Mouse (Mus musculus) erythroid progenitor cell, adult 5-6 weeks (primary cell): Measurements from ENCODE around the gene Gm20388. TPM values are rescaled to one million over a fixed set of nuclear protein-coding genes. Genes with fewer than 3 reads are reported as not detected.
A peak's percentile ranks its signal among the peaks of the same experiment; 100 is the strongest.

Experiments
- ATAC-seq: replicated peaks from 2 replicates; pipeline ENCODE4 v1.8.0; 2016; ENCODE audit warnings: moderate number of reproducible peaks, mild to moderate bottlenecking, moderate TSS enrichment, inconsistent platforms; ENCODE audit not compliant: poor library complexity, low FRiP score, severe bottlenecking
- total RNA-seq, 2 experiments: library from RNA; stranded (forward) in 1 of 2; stranded (reverse) in 1 of 2; fragments of 150-400 nt in 1 of 2; fragments of 186-747, 209-891 nt in 1 of 2; gene quantifications; 2 replicates each; pipeline versions ENCODE4 v1.2.3 to v1.2.4; 2015 to 2017; ENCODE audit warnings: low replicate concordance in 2 of 2

Gene Gm20388
- total RNA-seq, 2 experiments from 2014 or later: 4.2 TPM; not detected in 1

DNA sequence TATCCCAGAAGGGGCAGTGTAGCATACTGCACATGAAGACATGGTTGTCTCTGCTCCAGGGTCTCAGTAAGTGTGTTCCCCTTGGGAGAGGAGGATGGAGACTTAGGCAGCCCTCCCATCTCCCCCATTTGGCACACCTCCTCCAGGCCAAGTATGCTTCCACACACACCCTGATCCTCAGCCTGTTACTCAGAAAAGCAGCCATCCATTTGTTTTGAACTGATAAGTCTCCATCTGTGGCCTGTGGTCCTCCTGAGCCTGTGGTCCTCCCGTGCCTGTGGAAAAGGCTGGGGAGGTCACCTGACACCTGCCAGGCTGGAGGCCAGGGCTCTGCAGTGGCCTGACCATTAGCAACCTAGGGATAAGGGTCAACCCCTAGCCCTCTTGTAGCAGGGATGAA is 515.5 kb downstream of the Gm20388 start:
- ATAC-seq: peak; percentile 20; the same call in 1 of the 2 replicates

DNA sequence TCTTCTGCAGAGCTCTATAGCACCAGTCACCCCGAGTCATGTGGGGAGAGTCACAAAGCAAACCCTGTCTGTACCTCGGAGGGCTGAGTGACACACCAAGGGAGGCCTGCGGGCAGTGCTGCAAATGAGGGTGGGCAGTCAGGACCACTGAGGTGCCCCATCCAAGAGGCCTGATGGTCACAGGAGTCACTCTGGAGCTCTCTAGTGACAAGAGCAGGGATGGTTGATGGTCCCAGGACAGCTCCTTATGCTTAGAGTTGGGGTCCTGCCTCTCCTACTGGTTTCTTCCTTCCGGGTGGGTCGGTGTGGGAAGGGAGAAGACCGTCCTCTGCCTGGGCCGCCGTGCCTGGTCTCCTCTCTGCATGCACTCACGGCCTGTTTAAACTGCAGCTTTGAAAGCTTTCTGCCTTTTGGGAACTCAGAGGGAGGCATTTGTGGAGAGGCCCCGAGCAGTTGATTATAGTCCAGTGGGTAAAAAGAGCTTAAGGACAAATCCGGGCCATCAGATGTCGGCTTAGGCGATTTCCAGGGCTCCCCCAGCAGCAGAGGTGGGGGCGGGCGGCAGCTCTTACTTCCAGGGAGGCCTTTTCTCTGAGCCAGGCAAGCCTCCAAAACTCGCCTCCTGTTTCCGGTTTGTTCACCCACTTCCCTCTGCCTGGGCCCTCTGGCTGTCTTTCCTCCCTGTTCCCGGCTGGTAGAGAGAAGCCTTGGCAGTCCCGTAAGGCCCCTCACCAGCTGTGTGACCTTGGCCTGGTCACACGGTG is 516.2 kb downstream of the Gm20388 start:
- no peak for ATAC-seq

DNA sequence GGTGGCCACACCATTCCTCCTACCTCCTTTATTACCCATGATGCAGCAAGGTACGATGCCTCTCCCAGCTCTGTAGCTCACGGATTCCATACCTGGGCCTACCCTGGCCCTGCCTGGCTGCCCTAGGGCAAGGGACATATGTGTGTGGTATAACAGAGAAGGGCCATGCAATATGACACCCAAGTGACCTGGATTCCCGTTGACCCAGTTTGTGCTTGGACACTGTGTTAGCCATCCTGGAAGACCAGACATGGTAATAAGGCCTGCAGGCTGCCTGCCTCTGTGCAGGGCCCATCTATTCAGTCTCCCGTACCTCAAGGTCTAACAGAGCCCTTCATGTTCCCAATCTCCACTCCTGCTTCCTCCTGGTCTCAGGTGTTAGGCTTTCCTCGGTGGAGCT is 517.9 kb downstream of the Gm20388 start:
- ATAC-seq: no peak

DNA sequence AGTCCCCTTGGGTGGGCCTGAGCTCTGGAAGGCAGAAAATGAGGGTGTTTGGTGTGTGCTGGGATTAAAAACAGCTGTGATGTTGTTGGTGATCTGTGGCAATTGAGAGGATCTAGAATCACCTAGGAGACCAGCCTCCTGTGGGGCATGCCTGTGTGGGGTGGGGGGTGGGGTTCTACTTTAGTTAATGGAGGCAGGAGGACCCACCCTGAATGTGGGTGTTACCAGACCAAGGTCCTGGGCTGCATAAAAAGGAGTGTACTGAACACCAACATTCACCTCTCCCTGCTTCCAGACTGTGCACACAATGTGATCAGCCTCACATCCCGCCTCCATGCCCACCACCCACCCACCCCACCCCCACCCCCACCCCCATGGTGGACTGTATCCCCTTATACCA is 518.5 kb downstream of the Gm20388 start:
- no peak for ATAC-seq

DNA sequence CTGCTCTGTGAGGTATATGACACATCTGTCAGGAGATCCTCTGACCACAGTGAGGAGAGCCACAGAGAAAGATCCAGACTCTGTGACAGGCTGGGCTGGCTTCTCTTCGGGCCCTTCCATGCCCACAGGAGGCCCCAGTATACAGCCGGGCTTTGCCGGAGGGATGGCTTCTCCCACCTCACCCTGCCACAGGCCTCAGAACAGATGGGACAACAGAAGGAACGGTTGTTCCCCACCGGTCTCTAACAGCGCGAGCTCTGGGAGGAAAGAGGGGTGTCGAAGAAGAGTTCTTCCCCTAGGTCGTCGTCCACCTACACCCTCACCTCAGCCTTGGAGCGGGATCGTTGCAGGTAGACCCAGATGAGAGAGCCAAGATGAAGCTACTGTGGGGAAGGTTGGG is 520.4 kb downstream of the Gm20388 start:
- ATAC-seq: no peak

DNA sequence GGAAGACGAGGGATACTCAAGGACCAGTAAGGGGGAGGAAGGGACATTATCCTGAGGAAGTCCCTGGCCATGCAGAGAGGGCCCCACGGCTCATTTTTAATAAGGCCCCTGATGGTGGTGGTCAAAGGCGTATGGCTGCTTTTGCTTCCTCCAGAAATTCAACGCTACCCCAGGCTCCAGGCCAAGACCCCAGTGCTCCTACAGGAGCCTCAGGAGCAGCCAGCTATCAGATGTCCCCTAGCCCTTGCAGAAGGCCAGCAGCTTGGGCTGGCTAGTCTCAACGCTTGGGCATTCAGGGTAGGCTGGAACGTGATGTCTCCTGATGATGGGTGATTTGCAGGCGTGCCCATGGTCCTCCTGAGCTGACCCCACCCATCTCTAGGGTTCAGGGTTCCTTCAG is 521.8 kb downstream of the Gm20388 start:
- ATAC-seq: no peak

DNA sequence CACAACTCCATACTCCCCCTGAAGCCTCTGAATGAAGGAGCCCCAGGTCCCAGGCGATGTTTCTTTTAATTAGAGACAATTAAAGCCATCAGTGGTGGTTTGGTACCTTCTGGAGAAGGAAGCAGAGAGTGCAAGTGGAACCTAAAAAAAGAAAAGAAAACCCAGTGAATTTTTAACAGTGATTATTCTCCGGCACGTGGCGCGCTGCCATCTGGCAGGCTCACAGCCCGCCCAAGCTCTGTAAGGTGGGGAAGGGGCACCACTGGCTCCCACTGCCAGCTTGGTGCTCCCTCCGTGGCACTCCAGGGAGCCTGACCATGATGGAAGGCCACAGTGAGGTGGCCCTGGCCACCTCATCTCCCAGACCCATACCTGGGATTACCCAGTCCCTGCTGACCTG is 522.5 kb downstream of the Gm20388 start:
- no peak for ATAC-seq

DNA sequence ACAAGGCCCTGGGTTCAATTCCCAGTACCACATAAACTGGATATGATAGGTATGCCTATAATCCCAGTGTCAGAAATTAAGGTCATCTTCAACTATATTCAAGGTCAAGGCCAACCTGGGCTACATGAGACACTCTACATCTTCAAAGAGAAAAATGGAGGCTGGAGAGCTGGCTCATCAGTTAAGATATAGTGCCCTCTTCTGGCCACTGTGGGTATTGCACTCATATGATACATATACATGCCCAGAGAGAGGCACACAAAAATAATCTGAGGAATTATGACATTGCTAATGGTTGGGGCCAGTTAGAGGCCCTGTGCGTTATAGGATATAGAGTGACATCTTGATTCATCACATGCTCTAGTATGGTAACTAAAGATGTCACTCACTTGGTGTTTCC is 523.1 kb downstream of the Gm20388 start:
- 0 out of 2 replicates have a peak, but pooled peaks have one; percentile 44 for ATAC-seq

DNA sequence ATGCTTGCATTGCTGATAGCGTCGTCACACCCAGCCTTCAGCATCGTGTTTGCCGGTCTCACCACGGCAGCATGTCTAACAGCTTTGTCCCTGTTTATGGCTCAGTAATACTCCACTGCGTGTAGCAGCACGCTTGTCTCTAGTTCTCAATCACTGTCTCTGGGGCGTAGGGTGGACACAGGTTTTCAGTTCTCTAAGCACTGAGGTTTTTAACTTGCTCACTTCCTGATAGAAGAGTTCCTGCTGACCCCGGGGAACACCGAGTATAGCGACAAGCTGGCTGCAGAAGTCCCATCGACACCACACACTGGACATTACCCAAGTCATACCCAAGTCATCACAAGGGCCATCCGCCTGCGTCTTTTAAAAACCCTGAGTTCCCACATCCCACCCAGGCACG is 525.1 kb downstream of the Gm20388 start:
- ATAC-seq: no peak

DNA sequence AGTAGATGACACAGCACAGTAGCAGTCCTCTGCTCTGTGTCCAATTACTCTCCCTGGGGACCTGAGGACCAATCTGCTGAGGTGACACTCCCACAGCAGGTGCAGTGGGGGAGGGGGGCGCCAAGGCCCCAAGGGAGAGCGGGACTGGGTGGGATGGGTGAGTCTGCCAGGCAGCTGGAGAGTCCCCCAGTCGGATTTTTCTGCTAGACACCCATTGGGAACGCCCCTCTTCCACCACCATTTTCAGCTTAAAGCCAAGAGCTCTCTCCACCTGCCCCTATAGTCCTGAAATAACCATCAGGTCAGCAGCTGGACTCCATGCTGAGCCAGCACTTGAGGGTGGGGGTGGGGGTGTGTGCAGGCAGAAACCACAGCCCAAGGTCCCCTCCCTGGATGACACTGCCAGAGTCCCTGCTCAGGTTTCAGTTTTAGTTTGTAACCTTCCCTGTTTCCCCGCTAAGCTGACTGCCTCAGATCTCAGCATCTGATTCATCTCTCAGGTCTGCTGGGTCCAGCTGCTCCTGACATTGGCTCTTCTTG is 525.9 kb downstream of the Gm20388 start:
- ATAC-seq: no peak

DNA sequence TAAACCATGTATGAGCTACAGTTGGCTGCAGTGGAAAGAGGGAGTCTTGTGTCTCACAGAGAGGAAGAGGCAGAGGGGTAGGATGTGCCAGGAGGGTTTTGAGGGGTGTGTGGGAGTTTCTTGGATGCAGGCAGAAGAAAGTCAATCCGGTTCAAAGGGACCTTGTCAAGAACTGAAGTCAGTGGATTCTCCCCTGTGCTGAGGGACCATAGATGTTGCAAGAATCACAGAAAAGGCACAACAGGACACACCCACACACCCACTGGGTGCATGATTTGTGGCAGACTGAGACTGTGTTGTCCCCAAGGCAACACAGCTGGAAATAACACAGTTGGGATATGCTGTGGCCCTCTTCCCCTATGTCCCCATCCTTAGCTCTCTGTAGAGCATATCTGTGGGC is 526.6 kb downstream of the Gm20388 start:
- ATAC-seq: no peak

DNA sequence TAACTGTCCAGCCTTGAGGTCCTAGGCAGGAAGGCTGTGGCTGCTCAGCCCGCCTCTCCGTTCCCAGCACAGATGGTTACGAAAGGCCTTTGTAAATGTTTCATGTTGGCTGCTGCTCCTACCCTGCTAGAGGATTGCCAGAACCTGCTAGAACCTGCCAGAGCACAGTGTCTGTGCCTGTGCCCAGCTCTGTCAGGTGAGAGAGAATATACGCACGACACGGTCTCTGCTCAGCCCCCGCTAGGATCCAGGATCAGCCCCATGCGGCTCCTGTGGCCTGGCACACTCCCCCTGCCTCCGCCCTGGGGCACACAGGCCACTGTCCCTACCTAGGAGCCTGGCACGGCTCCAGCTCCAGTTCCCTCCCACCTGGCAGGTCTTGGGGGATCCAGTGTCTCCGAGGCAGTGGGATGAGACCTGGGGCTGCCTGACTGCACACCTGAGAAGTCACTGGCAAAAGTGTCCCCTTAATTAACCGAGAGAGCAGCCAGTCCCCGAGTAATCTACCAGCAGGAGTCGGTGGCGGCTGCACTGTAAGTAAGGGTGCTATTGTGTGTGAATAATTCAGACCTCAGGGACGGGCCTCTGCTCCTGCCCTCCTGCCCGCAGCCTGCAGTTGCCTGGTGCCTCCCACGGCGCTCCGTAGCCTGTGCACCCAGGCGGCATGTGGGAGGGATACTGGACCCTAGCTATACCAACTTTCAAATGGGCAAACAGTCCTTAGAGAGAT is 527.2 kb downstream of the Gm20388 start:
- no peak for ATAC-seq

DNA sequence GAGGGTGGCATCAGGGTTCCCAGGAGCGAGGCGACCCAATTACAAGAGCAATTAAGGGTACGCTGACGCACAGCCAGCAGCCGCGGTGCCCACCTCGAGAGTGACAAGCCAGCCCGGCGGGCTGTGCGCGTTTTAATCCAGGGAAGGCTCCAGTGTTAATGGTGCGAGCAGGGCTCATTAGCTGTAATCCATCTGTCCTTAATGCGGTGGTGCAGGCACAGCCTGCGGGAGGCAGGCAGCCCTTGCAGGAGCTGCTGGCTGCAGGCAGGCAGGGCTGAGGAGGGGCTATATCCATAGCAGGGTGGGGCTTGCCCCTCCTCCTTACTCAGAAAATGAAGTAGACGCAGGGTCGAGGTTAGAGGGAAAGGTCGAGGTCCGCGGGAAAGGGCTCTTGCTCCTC is 528.7 kb downstream of the Gm20388 start:
- no peak for ATAC-seq

DNA sequence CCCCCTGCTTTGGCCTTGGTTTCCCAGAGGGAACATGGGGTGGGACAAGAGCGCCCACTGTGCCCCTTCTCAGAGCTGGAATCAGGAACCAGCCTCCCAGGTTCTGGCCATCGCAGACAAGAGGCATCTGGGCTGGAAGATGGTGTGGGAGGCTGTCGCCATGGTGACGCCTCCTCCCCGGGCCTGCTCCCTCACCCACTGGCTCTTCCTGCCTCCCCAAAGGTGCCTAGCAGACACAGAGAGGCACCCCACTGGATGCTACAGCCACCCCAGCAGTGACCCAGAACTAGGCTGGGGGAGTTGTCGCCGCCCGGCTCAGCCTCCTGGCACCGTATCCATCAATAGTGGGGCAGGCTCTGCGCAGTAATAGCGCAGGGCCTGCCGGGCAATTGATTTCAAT is 530.1 kb downstream of the Gm20388 start:
- ATAC-seq: no peak

DNA sequence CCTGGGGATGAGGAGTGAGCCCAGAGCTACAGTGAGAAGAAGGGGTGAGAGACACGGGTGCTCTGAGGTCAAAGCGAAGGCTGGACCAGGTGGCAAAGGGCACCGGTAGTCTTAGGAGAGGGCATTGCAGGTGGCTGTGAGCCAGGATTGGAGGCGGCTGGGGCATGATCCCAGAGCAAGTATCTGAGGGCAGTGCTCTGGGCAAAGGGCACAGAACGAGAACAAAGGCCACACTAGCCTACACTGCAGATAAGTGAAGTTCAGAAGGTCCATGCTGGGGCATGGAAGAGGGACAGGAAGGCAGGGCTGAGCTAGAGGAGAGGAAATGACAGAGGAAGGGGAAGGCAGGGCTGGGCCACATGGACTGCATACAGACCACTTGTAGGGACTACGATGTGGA is 531.0 kb downstream of the Gm20388 start:
- ATAC-seq: no peak

DNA sequence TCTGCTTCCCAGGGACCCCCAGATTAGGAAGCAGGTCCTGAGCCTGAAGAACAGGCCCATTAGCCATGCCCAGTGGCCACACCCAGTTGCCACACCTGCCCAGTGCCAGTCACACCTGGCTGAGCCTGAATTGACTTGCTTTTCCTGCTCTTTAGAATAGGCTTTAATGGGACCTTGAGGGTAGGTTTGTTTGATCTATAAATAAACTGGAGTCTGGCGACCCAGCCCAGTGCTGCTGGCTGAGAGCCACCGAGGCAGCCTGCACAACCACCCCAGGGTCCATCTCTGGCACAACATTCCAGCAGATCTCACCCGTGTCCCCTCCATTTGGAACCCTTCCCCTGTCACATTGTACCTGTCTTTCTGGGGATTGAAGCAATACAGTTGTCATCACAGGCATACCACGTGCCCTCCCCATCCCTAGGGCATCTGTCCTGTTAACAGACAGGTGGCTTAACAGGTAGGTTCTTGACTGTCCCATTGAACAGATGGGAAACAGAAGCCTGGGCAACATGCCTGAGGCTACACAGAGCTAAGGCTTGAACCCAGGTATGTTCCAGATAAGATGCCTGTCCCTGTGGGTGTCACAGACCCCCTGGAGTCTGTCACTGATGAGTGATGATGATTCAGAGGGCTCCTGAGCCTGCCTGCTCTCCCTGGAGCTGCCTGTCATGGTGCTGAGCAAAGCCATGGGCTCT is 531.8 kb downstream of the Gm20388 start:
- no peak for ATAC-seq

DNA sequence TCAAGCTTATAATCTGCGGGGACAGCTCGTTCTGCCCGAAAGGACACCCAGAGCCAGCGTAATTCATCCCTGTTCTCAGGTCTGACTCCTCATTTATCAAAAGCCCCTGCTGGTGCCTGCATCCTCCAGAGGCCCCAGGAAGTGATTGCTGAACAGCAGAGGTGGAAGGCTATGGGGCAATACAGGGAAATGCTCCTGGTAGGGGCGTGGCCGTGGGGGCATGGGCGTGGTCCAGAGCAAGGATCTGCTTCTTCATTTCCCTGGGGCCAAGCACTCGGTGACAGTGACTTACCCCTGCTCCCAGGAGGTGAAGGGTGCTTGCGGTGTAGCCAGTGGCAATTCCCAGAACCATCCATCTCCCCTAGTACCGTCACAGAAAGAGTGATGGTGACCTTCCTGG is 534.6 kb downstream of the Gm20388 start:
- peak; percentile 48; the same call in 1 of the 2 replicates for ATAC-seq

DNA sequence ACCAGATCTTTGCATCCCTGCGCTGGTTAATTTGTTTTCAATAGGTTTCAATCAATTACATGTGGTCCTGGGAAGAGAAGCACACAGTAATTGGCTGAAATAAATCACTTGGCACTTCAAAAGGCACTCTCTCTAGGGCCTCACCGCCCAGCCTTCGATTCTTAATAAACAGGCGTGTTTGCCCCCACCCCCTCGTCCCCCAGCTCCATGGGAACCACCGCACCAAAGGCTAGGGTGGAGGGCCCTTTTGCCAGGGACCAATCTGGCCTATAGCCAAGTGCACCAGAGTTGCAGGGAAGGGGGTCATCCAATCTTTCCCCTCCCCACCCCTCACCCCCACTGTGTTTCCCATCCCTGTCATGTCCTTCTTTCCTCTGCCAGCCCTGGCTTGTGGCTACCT is 537.5 kb downstream of the Gm20388 start:
- ATAC-seq: no peak

DNA sequence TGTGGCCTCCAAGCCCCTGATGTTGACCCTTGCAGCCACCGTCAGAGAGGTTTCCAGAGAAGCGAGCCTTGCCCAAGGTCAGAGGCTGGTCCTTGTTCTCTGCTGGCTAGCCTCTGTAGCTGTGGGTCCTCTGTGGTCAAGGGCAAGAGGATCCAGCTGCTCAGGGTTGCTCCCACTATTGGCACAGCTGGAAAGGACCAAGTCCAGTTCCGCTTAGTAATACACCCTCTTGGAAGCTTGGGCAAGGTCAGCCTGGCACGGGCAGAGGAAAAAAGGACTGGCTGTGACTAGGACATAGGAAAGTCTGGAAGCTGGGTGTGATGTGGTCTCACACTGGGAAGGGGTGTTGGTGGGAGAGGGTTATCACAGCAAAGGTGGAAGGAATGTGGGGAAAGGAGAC is 538.5 kb downstream of the Gm20388 start:
- no peak for ATAC-seq

DNA sequence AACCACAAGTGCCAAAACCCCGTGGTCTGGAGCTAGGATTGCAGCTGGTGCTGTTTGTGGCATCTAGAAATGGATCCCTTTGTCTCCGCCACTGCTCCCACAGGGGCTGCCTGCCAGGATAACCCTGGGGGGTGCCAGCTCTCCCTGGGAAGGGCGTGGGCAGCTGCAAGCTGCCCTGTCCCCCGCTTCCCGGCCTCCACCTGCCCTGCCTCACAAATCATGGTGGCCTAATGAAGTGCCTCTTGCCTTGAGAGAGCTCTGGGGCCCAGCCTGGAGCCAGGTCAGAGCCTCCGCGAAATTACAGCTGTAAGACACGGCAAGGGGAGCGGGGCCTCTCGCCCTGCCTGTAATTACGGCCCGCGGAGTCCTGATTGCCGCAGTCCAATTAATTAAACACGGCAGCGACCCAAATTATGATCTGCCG is 539.0 kb downstream of the Gm20388 start:
- ATAC-seq: no peak

DNA sequence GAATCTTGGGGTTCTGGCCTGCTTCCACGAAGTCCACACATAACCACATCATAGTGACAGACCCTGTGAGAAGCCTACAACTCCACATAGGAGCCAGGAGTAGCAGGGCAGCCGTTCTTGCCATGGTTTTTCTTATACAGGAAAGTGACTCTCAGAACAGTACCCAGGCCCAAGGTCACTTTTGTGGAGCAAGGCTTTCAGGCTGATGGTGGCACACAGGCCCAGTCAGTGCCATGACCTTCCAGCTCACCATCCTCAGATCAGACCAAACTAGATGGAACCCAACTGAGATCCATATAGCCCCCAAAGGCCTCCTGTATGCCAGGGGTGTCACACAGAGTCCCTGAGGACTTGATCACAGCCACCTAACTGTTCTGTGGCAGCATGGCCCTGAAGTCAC is 541.5 kb downstream of the Gm20388 start:
- ATAC-seq: no peak
